ENCODE assay signal across 22 mouse cellular contexts in genomic region chr5:64047921-64048320, GRCm38 (mm10).
"Had no signal": no experiment of that assay in that cellular context is flagged by ENCODE, and none has a peak within 500 bp of the region (broad histone marks: within the 10 kb centered on the region; RNA-seq: fewer than 3 reads in every experiment).

No protein-coding gene starts in this region.

- H3K9ac ChIP-seq: kidney, embryonic 15.5 days; limb, embryonic 12.5 days; limb, embryonic 15.5 days; liver, embryonic 14.5 days; liver, postnatal 0 days; lung, embryonic 14.5 days; midbrain, embryonic 13.5 days; neural tube, embryonic 12.5 days; neural tube, embryonic 15.5 days had no signal

- H3K27me3 ChIP-seq: kidney, embryonic 15.5 days; limb, embryonic 12.5 days; limb, embryonic 15.5 days; midbrain, embryonic 13.5 days; neural tube, embryonic 12.5 days; neural tube, embryonic 15.5 days had no signal

- H3K9me3 ChIP-seq: kidney, embryonic 15.5 days; limb, embryonic 15.5 days; midbrain, embryonic 10.5 days; neural tube, embryonic 12.5 days; neural tube, embryonic 15.5 days had no signal

- DNase-seq: kidney, postnatal 10 days; kidney, postnatal 4 days; left cerebral cortex, postnatal 4 days; liver, postnatal 0 days; lung, embryonic 14.5 days; lung, postnatal 36 days; right cerebral cortex, adult 18-20 months; right cerebral cortex, postnatal 14 days; right cerebral cortex, postnatal 4 days; thymus, postnatal 25 days had no signal

- H3K36me3 ChIP-seq: kidney, embryonic 15.5 days; limb, embryonic 12.5 days; limb, embryonic 15.5 days; midbrain, embryonic 10.5 days; midbrain, embryonic 13.5 days; neural tube, embryonic 12.5 days; neural tube, embryonic 15.5 days had no signal

- H3K4me2 ChIP-seq: kidney, embryonic 15.5 days; limb, embryonic 12.5 days; limb, embryonic 15.5 days; liver, embryonic 11.5 days; lung, embryonic 14.5 days; midbrain, embryonic 13.5 days; neural tube, embryonic 12.5 days; neural tube, embryonic 15.5 days had no signal

- ATAC-seq: liver, postnatal 0 days; lung, postnatal 0 days; midbrain, embryonic 13.5 days had no signal

- H3K27ac ChIP-seq: kidney, embryonic 15.5 days; limb, embryonic 12.5 days; limb, embryonic 15.5 days; liver, embryonic 14.5 days; midbrain, embryonic 10.5 days; midbrain, embryonic 13.5 days; neural tube, embryonic 12.5 days; neural tube, embryonic 15.5 days; stomach, postnatal 0 days had no signal

- H3K4me3 ChIP-seq: kidney, embryonic 15.5 days; limb, embryonic 12.5 days; limb, embryonic 15.5 days; megakaryocyte, embryonic 14.5 days; midbrain, embryonic 10.5 days; midbrain, embryonic 13.5 days; neural tube, embryonic 12.5 days; neural tube, embryonic 15.5 days had no signal
